Mouse (Mus musculus): ENCODE measurements around the gene Lrmp.

The Lrmp gene

GRCm38 (mm10) chr6:145136831-145137230 is 21.4 kb downstream of the Lrmp start:
- DNase-seq (ENCODE audit: low read depth), result no peak

GRCm38 (mm10) chr6:145139236-145139635 is 23.8 kb downstream of the Lrmp start:
- no peak for DNase-seq (ENCODE audit: low read depth)

- no peak for DNase-seq (ENCODE audit: low read depth)
Observed at GRCm38 (mm10) chr6:145139776-145140475, 24.5 kb downstream of the Lrmp start.

GRCm38 (mm10) chr6:145140706-145141105 is 25.3 kb downstream of the Lrmp start:
- DNase-seq (ENCODE audit: low read depth), result no peak

- no peak for DNase-seq (ENCODE audit: low read depth)
Observed at GRCm38 (mm10) chr6:145141827-145142226, 26.4 kb downstream of the Lrmp start.

GRCm38 (mm10) chr6:145145173-145145572 is 29.7 kb downstream of the Lrmp start:
- no peak for DNase-seq (ENCODE audit: low read depth)

GRCm38 (mm10) chr6:145147716-145148115 is 32.3 kb downstream of the Lrmp start:
- no peak for DNase-seq (ENCODE audit: low read depth)

GRCm38 (mm10) chr6:145149054-145149453 is 33.6 kb downstream of the Lrmp start:
- DNase-seq (ENCODE audit: low read depth), result no peak

- no peak for DNase-seq (ENCODE audit: low read depth)
Observed at GRCm38 (mm10) chr6:145158619-145159018, 43.2 kb downstream of the Lrmp start.

GRCm38 (mm10) chr6:145160581-145160980 is 45.1 kb downstream of the Lrmp start:
- no peak for DNase-seq (ENCODE audit: low read depth)

- DNase-seq (ENCODE audit: low read depth), result no peak
Observed at GRCm38 (mm10) chr6:145171892-145172606, 56.6 kb downstream of the Lrmp start.

GRCm38 (mm10) chr6:145173781-145174191 is 58.3 kb downstream of the Lrmp start:
- DNase-seq (ENCODE audit: low read depth), result no peak

DNA sequence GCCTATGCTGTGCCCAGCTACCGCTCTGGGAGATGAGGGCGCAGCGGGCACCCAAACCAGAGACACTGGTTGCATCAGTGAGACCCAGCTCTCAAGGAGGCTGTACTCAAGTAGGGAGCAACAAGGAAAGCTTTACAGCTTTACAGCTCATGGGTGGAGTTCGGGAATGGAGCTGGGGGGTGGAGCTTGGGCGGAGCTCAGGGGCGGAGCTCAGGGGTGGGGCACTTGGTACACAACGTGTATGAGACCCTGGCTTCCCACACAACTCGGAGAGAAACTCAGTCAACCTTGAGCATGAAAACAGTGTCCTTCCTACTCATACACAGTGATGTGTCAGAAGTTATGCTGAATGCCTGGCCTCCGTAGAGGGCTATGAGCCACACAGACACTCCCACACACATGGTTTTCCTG is 60.1 kb downstream of the Lrmp start:
- no peak for DNase-seq (ENCODE audit: low read depth)

DNA sequence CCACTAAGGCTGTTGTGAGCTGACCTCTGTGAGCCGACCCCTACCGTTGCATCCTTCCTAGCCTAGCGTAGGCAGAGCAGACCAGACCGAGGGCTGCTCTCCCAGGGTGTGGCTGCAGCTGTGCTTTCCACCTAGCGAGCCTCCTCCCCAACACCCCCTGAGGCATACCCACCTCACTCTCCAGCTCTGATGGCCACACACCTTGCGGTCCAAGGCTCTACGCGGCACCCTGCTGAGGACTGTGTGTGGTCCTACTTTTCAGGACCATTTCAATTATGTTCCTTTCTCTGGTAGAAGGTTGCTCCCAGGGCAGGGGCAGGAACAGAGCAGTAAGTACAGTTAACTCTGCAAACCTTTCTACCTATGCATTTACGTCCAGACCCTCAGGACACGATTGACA is 61.0 kb downstream of the Lrmp start:
- DNase-seq (ENCODE audit: low read depth), result no peak

DNA sequence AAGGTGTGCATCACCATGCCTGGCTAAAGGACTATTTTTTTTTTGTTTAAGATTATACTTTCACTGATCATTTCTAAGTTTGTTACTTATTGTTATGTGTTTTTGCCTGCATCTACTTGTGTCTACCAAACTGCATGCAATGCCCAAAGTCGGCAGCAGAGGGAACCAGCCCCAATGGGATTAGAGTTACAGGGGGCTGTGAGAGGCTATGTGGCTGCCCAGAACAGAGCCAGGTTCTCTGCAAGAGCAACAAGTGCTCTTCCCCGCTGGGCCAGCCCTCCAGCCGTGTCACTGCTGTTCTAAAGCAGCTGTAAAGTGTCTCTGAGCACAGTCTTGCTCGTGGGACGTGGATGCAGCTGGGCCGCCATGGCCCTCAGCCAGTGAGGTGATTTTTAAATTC is 64.2 kb downstream of the Lrmp start:
- DNase-seq (ENCODE audit: low read depth), result peak; percentile 60

- DNase-seq (ENCODE audit: low read depth), result no peak
Observed at GRCm38 (mm10) chr6:145182044-145182443, 66.6 kb downstream of the Lrmp start.

DNA sequence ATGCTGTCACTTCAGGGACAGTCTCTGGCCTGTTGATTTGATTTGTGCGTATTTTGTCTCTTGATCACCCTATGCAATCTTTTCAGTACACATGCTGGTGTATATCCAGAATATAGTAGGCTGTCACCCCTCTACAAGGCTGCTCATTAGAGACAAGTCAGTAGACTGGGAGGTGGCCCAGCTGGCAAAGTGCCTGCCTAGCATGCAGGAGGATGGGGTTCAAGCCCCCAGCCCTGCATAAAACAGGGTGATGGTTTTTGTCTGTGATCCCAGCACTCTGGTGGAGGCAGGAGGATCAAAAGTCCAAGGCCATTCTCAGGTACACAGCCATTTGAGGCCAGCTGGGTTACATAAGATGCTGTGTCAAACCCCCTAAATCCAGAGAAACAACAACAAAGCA is 70.6 kb downstream of the Lrmp start:
- no peak for DNase-seq (ENCODE audit: low read depth)

GRCm38 (mm10) chr6:145187093-145188088 is 71.9 kb downstream of the Lrmp start:
- DNase-seq (ENCODE audit: low read depth), result no peak

DNA sequence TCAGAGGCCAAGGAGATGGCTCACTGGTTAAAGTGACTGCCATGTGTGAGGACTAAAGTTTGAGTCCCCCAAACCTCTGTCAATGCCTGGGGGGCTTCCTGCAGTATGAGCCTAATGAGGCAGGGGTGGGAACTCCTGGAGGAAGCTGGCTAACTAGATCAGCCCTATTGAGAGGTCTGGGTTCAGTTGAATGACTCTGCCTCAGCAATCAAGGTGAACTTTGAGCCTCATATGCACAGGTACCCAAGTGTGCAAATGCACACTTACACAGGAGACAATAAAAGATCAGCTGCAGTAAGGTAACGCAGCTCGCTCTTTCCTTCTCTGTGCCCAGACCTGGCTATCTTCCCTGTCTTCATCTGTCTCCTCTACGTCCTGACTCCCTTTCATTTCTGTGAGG is 77.6 kb downstream of the Lrmp start:
- DNase-seq (ENCODE audit: low read depth), result no peak

DNA sequence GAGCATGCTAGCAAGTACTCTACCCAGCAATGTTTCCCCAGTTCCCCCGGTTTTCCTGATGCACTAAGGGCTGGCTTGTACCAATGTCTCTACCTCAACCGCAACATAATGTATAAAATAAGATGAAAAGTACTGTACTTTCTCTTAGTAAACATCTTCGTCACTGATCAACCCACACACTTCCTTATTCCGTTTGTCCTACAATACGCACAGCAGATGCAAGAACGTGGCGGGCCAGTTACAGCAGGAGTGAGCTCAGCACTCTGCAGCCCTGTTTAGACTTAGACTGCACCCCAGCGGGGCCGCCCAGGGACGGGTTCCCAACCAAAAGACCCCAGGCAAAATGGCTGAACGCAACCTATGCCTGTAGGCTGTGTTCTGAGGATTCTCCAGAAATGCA is 78.0 kb downstream of the Lrmp start:
- no peak for DNase-seq (ENCODE audit: low read depth)

- no peak for DNase-seq (ENCODE audit: low read depth)
Observed at GRCm38 (mm10) chr6:145197949-145198686, 82.7 kb downstream of the Lrmp start.

Data from c-Kit-positive CD71-negative TER-119-negative erythroid progenitor cells, embryonic 14.5 days (primary cell).